Mouse (Mus musculus): ENCODE results near the gene Gck. TPM values are rescaled to one million over a fixed set of nuclear protein-coding genes. Genes with fewer than 3 reads are reported as not detected.

The Gck gene
- 0.23 and 0.87 TPM in 2 replicates for polyA plus RNA-seq (2015; fragmentation: Nextera tagmentation; extraction: Ambion mirVana)

DNA sequence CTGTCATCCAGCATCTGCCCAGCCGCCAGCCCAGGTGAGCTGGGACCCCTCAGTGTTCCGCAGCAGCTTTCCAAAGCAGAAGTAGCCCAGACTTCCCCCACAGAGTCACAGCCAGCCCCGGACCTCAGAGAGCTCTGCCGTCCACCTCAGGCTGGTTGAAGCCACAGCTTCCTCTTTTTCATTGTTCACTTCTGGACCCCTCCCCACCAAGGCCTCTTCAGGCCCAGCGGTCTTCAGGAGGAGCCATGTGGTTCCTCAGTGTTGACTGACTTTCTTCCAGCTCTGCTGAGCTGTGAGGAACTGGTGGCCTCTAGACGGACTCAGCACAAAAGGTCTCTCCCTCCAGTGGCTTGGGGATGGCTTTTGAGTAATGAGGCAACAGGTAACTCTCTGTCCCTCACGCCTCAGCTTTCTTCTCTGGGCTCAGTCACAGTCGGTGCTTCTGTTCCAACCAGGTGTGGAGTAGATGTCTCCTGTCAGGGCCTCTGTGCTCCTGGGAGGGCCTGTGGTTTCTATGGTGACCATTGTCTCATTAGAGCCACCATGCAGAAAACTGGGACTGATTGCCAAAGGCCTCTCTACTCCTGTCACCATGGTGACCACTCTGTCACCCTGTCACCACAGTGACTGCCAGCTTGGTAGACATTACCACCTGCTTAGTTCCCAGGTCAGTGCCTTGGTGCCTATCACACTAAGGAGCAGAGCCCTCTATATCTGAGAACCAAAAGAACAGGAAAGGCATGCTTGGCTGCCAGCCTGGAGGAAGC is at the start of gene Gck:
Gene Gck, minus strand, starts transcription at position 496 of the 767 bp plus-strand sequence.

DNA sequence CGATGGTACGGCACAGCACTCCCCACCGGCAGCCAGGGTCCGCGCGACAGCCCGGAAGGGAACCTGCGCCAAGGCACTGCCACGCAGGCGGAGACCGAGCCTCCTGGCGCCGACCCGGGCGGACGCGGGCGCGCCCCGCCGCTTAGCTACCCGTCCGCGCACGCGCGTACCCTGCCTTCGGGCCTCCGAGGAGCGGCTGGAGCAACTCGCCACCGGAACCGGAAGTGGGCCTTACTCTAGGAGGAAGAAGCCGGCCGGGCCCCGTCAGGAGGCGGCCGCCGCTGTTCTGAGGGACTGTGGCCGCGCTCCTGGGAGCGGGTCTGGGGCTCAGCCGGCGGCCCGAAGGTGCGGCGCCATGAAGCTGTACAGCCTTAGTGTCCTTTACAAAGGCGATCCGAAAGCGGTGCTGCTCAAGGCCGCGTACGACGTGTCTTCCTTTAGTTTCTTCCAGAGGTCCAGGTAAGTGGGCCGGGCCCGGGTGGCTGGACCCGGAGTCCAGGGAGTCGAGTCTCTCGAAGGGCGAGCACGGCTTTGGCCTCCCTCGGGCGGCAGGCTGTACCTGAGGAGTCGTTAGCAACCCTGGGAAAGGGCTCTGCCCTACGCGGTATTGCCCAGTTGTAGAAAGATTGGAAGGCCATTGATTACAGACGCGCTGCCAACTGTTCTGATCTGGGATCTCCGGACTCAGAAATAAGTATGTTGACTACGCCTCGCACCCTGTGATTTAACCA is 5.8 kb upstream of the Gck start, which contains the start of gene Ykt6:
Gene Ykt6, plus strand, starts transcription at position 148 of the 731 bp plus-strand sequence.

DNA sequence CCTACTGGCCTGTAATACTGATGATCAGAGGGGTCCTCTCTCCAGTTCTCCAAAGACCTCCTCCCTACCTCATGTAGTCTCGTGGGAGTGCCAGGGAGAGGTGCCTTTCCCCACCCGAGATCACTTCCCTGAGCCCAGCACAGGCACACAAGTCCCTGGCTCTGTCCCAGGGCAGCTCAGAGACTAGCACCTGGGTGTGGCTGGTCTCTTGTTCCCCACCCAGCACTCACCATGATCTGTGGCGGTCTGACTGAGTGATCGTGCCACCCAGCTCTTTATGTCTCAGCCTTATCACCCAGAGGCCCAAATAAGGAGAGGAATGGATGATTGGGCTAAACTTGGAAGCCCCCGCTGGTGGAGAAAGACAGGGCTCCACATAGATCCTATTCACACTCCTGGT is 51.4 kb downstream of the Gck start, which contains the start of gene Myl7:
Gene Myl7, minus strand, starts transcription at position 252 of the 400 bp plus-strand sequence.

DNA sequence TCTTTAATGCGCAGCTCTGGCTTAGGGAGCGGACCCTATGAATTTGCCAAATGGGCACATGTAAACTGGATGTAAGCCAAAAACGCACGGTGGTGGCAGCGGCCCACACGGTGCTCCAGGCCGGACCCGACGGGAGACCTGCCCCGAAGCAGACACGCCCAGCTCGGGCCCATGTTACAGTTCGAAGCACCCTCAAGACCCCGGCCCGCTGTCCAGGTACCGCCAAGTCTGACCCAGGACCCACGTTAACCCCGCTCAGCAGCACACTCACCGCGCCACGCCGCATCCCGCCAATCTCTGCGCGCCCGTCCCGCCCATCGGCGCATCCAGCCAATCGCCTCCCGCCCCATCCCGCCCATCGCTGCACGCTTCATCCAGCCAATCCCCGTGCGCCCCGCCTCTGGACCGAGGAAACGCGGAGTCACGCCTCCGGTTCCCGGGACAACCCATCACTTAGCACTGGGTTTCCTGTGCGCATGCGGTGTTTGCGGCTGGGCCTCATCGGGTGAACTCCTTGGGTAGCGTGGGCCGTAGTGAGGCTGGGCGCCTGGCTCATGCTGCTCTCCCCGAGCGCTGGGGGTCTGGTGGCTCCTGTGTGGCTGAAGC is 71.9 kb downstream of the Gck start, which contains the start of gene Pold2:
Gene Pold2, minus strand, starts transcription at position 372 of the 606 bp plus-strand sequence.

DNA sequence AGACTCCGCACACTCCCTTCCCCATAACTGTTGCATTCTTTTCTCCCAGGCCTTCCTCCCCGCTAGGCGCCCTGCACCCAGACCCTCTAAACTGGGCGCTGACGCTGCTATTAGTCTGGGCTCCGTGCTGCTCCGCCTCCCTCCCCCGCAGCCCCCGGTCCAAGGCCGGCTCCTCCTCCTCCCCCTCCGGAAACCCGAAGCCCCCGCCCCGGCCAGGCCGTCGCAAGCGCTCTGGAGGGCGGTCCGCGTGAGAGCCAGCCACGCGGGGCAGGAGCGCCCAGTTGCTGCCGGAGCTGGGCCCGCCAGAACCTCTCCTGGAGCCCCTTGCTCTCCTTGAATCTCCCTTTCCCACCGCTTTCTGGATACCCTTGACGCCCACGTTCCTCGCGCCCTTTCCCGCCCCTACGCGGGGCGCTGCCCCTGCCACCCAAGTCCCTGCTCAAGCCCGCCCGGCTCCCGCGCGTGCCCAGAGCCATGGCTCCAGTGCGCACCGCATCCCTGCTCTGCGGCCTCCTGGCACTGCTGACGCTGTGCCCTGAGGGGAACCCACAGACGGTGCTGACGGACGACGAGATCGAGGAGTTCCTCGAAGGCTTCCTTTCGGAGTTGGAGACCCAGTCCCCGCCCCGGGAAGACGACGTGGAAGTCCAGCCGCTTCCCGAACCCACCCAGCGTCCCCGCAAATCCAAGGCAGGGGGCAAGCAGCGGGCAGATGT is 88.0 kb downstream of the Gck start, which contains the start of gene Aebp1:
Gene Aebp1, plus strand, starts transcription at position 270 of the 716 bp plus-strand sequence.

Other genes starting within 250 kb of the Gck start
- 170 and 171 TPM in 2 replicates for gene Mrps24, start 234.4 kb downstream of the Gck start, polyA plus RNA-seq (2015; fragmentation: Nextera tagmentation; extraction: Ambion mirVana)
- 16.9 TPM in 2 replicates for gene Urgcp, start 187.7 kb downstream of the Gck start, polyA plus RNA-seq (2015; fragmentation: Nextera tagmentation; extraction: Ambion mirVana)
- 96.8 and 101 TPM in 2 replicates for gene Dbnl, start 161.6 kb downstream of the Gck start, polyA plus RNA-seq (2015; fragmentation: Nextera tagmentation; extraction: Ambion mirVana)
- 0.52 and 1.4 TPM in 2 replicates for gene Pgam2, start 146.3 kb downstream of the Gck start, polyA plus RNA-seq (2015; fragmentation: Nextera tagmentation; extraction: Ambion mirVana)
- gene Polm, start 112.1 kb downstream of the Gck start, polyA plus RNA-seq (2015; fragmentation: Nextera tagmentation; extraction: Ambion mirVana): 4.7 and 5.7 TPM in 2 replicates
- 64.1 and 66.9 TPM in 2 replicates for gene Aebp1, start 88.1 kb downstream of the Gck start, polyA plus RNA-seq (2015; fragmentation: Nextera tagmentation; extraction: Ambion mirVana)
- 44.3 and 51.8 TPM in 2 replicates for gene Pold2, start 71.8 kb downstream of the Gck start, polyA plus RNA-seq (2015; fragmentation: Nextera tagmentation; extraction: Ambion mirVana)
- 27.9 and 36.0 TPM in 2 replicates for gene Myl7, start 51.3 kb downstream of the Gck start, polyA plus RNA-seq (2015; fragmentation: Nextera tagmentation; extraction: Ambion mirVana)
- gene Ykt6, start 5.6 kb upstream of the Gck start, polyA plus RNA-seq (2015; fragmentation: Nextera tagmentation; extraction: Ambion mirVana): 34.7 and 35.9 TPM in 2 replicates
- 1.1 and 1.2 TPM in 2 replicates for gene Camk2b, start 116.3 kb upstream of the Gck start, polyA plus RNA-seq (2015; fragmentation: Nextera tagmentation; extraction: Ambion mirVana)
- gene A730071L15Rik, start 249.9 kb upstream of the Gck start, polyA plus RNA-seq (2015; fragmentation: Nextera tagmentation; extraction: Ambion mirVana): 0.11 and 0.40 TPM in 2 replicates